Mouse (Mus musculus): ENCODE measurements around the gene Atxn7. TPM values are rescaled to one million over a fixed set of nuclear protein-coding genes. Genes with fewer than 3 reads are reported as not detected.
A peak's percentile ranks its signal among the peaks of the same experiment; 100 is the strongest.

The Atxn7 gene
- total RNA-seq, 2 experiments from 2014 or later, result 14.0 to 17.0 TPM

DNA sequence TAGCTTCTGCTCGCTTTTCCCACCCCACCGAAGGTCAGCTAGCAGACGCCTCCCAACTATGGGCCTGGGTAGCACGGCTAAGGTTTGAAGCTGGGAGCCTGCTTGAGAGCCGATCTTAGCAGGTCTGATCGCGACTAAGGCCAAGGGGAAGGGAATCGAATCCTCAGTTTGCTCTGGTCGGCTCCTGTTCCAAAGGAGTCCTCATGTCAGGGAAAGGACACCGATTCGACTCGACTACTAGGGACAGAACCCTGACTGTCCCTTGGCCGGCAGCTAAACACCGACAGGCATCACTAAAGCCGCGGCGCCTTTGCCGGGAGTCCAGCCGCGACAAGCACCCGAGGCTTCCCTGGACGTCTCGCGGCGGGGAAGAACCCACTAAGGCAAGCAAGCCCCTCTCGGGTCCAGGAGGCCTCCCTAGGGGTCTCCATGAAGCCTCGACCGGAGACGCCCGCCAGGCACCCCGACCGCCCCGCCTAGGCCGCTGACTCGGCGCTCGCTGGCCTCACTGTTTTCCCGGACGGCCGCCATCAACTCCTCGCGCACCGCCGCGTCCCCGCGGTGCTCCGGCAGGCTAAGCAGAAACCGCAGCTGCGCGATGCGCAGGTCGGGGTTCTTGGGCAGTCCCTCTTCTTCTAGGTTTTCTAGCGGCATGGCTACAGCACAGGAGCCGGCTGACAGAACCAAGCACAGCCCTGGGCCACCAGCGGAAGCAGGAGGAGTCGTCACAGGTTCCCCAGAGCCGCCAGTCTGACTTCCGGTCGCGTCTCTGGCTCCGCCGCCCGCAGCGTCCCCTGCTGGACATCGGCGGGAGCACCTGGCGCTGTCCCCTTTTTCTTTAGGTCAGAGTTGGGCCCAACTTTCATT lies 159.2 kb downstream of the Atxn7 start, which contains the start of gene Psmd6:
TSS of gene Psmd6 (minus strand) at position 755 of the 867 bp plus-strand sequence.
- peak; percentile 84 for DNase-seq

Other genes starting within 250 kb of the Atxn7 start
- gene Gm281, start 47.0 kb upstream of the Atxn7 start, total RNA-seq (2021), result not detected
- gene Thoc7, start 412 bp downstream of the Atxn7 start, total RNA-seq (2021), result 100 to 1,000 TPM; 119 to 124 TPM
- 100 to 1,000 TPM; 132 to 135 TPM for gene Psmd6, start 159.5 kb downstream of the Atxn7 start, total RNA-seq (2021)
- not detected for gene Olfr720, start 225.4 kb downstream of the Atxn7 start, total RNA-seq (2021)

Measured in gastrocnemius, postnatal 25 days (tissue).